Mouse (Mus musculus): ENCODE measurements at regions not wholly inside any gene's neighbourhood (a gene's known extent, or its start where the extent isn't known, plus 50 kb on each side); places are given as distances from the start of the nearest gene placed in this dataset.
A peak's percentile ranks its signal among the peaks of the same experiment; 100 is the strongest.

DNA sequence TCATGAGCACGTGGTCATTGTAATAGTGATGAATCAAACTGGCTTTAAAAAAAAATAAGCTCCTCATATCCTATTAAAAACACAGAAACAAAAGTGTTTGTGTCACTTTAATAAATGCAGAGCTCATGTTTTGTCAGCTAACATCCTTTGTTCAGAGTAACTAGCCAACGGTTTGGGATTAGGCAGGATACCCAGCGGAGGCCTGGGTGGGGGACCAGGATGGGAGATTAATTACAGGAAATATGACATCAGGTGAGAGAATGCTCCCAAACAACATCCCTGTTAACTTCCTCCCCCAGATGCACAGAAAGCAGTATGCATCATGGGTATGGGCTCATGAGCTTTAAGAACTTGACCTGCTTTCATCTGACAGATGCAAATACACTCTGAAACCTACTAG lies 109.1 kb downstream of the H2al2a start:
- WGBS: 66% methylated on average over 3 of the region's 3 CpGs
- ATAC-seq (replicated peaks; ENCODE audit: insufficient number of reproducible peaks, insufficient read depth, low FRiP score, low read depth): no peak
- H3K36me3 ChIP-seq: no peaks in the 10 kb centered on the region
- no peak overlapping the region for H3K9ac ChIP-seq
- no peak overlapping the region for H3K4me2 ChIP-seq
- H3K9me3 ChIP-seq (replicated peaks): no peaks in the 10 kb centered on the region
- H3K4me1 ChIP-seq (replicated peaks): no peaks in the 10 kb centered on the region
- no peak overlapping the region for H3K4me3 ChIP-seq
- H3K27me3 ChIP-seq: no peaks in the 10 kb centered on the region
- H3K27ac ChIP-seq: no peak overlapping the region

DNA sequence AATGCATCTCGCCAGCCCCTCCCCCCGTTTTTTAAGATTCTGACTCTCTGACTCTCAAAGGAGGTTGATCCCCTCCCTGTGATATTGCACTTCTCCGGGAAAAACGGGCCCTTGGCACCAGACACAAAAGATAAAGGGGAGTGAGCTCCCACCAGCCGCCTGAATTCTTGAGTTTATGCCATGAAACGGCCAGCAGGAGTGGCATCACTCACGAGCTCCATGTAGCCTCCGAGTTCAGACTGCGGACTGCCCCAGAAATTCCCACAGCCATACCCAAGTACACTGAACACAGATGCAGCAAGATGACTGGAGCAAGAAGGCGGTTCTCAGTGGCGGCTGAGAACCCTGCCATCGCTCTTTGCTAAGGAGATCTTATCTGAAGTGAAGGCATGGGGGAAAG lies 114.4 kb downstream of the H2al2a start:
- Histone ChIP-seq H3K4me1 (replicated peaks) (peaks cover 18% of the 10 kb centered on the region), H3K36me3 (no peaks in the 10 kb centered on the region), H3K9ac (no peak overlapping the region), H3K27ac (no peak overlapping the region), H3K4me2 (no peak overlapping the region), H3K4me3 (no peak overlapping the region), H3K9me3 (replicated peaks) (no peaks in the 10 kb centered on the region), H3K27me3 (no peaks in the 10 kb centered on the region)
- 56% methylated on average over 12 of the region's 12 CpGs for WGBS
- ATAC-seq (replicated peaks; ENCODE audit: insufficient number of reproducible peaks, insufficient read depth, low FRiP score, low read depth): no peak

DNA sequence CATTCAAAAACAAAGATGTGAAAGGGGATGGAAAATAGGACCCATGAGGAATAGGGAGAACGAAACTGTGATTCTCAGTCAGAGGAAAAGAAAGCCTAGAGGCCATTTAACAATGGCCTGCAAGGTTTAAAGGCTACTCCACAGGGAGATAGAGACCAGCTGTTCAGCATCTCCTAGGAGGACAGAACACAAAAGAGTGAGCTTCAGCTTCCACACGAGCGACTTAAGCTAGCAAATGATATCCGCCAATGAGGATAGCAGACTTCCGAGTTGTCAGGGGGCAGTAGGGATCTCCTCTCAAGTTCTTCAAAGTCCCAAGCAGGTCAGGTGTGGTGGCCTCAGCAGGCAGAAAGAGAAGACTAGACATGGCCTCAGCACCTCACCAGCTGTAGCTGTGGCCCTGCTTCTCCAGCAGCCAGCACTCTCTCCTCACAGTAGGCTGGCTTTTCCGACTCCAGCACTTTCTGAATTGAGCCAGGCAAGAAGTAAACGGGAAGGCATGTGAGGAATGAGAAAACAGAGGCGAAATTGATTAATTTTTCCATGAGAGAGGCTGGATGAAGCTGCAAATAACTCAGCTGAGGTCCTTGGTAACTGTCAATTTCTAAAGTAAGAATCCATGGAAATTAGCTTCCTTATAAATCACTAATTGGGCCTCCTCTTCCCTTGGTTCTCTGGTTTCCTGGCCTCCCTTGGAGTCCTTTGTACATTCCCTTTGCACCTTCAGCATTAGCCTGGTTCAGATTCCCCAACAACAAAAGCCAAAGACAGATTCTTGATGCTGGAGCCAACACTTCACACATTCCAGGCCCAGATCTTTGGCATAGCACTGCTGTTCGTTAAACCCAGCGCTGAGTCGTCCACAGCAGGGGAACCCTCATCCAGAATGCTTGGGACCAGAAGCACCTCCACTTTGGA lies 115.7 kb downstream of the H2al2a start:
- Histone ChIP-seq H3K27ac (peak overlapping the region; percentile 60), H3K4me3 (no peak overlapping the region), H3K9me3 (replicated peaks) (no peaks in the 10 kb centered on the region), H3K27me3 (no peaks in the 10 kb centered on the region), H3K4me1 (replicated peaks) (peaks cover 18% of the 10 kb centered on the region), H3K9ac (no peak overlapping the region), H3K36me3 (no peaks in the 10 kb centered on the region), H3K4me2 (no peak overlapping the region)
- ATAC-seq (replicated peaks; ENCODE audit: insufficient number of reproducible peaks, insufficient read depth, low FRiP score, low read depth): no peak; the same call in 1 of the 2 replicates
- 41% methylated on average over 11 of the region's 11 CpGs for WGBS

DNA sequence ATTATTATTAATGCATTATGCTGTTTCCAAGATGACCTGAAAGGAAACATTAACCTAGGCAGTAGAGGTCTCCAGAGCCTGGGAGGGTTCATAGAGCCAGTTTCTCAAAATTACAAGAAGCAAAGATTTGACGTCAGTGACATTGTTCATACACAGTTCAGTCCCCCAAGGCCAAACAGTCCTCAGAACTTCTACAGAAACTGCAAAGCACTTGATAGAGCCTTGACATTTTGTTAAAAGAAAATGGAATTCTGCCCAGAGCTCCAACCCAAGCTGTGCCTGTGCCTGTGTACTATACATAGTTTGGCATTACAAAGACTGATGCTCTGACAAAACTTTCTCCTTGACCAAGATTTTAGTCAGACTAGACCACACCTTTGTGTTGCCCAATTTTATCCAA lies 118.9 kb downstream of the H2al2a start:
- Histone ChIP-seq H3K4me3 (no peak overlapping the region), H3K9me3 (replicated peaks) (no peaks in the 10 kb centered on the region), H3K9ac (no peak overlapping the region), H3K27ac (no peak overlapping the region), H3K36me3 (no peaks in the 10 kb centered on the region), H3K4me1 (replicated peaks) (peaks cover 18% of the 10 kb centered on the region), H3K27me3 (no peaks in the 10 kb centered on the region), H3K4me2 (no peak overlapping the region)
- WGBS: 80% methylated on average over 1 of the region's 1 CpGs
- no peak for ATAC-seq (replicated peaks; ENCODE audit: insufficient number of reproducible peaks, insufficient read depth, low FRiP score, low read depth)

DNA sequence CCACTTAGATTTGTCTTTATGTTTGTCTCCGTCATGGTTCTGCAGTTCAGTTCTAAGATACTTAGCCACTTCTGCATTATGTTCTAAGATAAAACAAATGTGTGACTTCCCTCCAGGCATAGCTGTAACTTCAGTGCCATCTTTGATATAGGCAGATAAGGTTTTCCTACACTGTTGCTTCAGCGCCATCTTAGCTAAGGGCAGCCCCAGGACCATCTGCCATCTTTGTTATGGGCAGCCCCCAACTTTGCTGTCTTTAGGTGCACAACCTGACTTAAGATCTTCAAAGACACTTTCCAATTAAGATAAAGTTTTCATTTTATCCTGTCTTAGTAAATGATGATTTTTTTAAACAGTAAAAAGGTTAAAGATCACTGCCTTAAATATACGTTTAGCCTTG lies 119.8 kb downstream of the H2al2a start:
- 90% methylated on average over 3 of the region's 3 CpGs for WGBS
- Histone ChIP-seq H3K9ac (no peak overlapping the region), H3K4me2 (no peak overlapping the region), H3K9me3 (replicated peaks) (no peaks in the 10 kb centered on the region), H3K27me3 (no peaks in the 10 kb centered on the region), H3K4me1 (replicated peaks) (peaks cover 12% of the 10 kb centered on the region), H3K36me3 (no peaks in the 10 kb centered on the region), H3K4me3 (no peak overlapping the region), H3K27ac (no peak overlapping the region)
- ATAC-seq (replicated peaks; ENCODE audit: insufficient number of reproducible peaks, insufficient read depth, low FRiP score, low read depth): no peak

DNA sequence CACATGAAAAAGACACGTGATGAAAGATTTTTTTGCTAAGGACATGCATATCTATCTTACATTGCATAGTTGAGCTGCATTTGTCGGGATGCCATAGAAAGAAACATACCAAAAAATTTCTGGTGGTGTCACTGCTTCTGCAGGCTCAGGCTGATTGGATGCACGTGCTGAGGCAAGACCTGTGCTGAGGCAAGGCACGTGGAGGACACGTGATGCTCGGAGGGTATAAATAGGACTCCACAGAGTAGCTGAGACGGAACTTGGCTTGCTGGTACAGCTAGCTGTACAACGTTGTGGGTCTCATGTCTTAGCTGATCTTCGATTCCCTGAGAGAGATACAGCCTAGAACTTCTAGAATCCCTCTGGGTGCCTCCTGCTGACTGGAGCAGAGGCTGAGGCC lies 120.6 kb downstream of the H2al2a start:
- Histone ChIP-seq H3K27ac (no peak overlapping the region), H3K4me2 (no peak overlapping the region), H3K9ac (no peak overlapping the region), H3K4me1 (replicated peaks) (peaks cover 7% of the 10 kb centered on the region), H3K9me3 (replicated peaks) (no peaks in the 10 kb centered on the region), H3K4me3 (no peak overlapping the region), H3K36me3 (no peaks in the 10 kb centered on the region), H3K27me3 (no peaks in the 10 kb centered on the region)
- 57% methylated on average over 9 of the region's 9 CpGs for WGBS
- ATAC-seq (replicated peaks; ENCODE audit: insufficient number of reproducible peaks, insufficient read depth, low FRiP score, low read depth): no peak

DNA sequence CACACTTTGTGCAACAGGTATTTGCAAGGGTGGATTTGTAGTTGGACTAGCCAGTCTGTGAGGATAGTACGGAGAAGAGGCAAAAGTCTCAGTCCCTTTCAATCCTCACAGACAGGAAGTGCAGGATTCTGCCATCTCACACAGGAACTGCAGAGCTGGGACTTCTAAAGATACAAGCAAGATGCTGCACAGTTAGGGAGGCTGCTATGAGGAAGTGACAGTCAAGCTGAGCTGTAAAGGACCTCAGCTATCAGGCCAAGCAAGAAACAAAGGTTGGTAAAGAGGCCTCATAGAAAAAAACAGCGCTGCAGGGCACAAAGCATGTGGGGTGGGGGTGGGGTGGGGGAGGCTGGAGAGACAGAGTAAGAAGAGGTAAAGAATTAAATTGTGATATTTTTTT lies 126.2 kb downstream of the H2al2a start:
- H3K4me1 ChIP-seq (replicated peaks): 0 out of 2 replicates have a peak, but pooled peaks cover 4% of the 10 kb centered on the region
- H3K36me3 ChIP-seq: no peaks in the 10 kb centered on the region
- no peaks in the 10 kb centered on the region for H3K27me3 ChIP-seq
- no peak overlapping the region for H3K27ac ChIP-seq
- no peak overlapping the region for H3K4me2 ChIP-seq
- ATAC-seq (replicated peaks; ENCODE audit: insufficient number of reproducible peaks, insufficient read depth, low FRiP score, low read depth): no peak
- H3K9me3 ChIP-seq (replicated peaks): no peaks in the 10 kb centered on the region
- no peak overlapping the region for H3K4me3 ChIP-seq
- no peak overlapping the region for H3K9ac ChIP-seq
- WGBS: 52% methylated on average over 2 of the region's 2 CpGs

DNA sequence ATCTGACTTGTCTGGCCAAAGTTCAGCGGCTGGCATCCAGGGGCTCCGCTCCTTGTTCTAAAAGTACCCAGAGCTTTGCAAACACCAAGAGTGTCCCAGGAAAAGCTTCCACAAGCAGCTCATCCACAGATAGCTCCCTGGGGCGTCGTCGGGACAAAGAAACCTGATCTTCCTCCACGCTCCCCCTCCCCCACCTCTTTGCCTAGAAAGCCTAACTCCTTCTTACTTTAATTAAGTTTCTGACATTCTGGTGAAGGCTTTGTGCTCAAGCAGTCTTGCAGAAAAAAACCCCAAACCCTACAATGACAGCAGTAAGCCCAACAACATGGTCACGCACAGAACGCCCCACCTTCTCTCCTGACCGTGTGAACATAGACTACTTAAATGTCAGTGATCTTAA lies 128.6 kb downstream of the H2al2a start:
- Histone ChIP-seq H3K9me3 (replicated peaks) (no peaks in the 10 kb centered on the region), H3K4me2 (no peak overlapping the region), H3K9ac (no peak overlapping the region), H3K4me1 (replicated peaks) (0 out of 2 replicates have a peak, but pooled peaks cover 4% of the 10 kb centered on the region), H3K4me3 (no peak overlapping the region), H3K27ac (no peak overlapping the region), H3K36me3 (no peaks in the 10 kb centered on the region), H3K27me3 (no peaks in the 10 kb centered on the region; the same call in 1 of the 2 replicates)
- no peak for ATAC-seq (replicated peaks; ENCODE audit: insufficient number of reproducible peaks, insufficient read depth, low FRiP score, low read depth)
- WGBS: 31% methylated on average over 9 of the region's 9 CpGs

DNA sequence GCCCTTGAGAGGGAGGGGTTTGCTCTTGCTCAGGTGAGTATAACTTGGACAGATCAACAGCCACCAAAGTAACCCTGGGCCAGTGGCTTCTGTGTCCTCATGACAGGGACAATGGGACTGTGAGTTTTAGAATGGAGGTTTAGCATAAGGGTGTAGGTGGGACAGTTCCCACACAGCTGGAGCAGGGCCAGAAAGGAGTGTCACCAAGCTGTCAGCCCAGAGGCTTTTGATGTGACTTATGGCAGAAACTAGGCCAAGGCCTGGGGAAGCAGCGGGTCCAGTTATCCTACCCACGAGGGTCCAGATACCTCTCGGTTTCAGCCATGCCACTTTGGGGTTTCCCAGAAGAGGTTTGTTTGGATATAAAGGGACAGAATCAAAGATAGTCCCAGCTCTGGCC lies 129.4 kb downstream of the H2al2a start:
- WGBS: 57% methylated on average over 3 of the region's 3 CpGs
- Histone ChIP-seq H3K9ac (no peak overlapping the region), H3K36me3 (no peaks in the 10 kb centered on the region), H3K4me3 (no peak overlapping the region), H3K4me2 (no peak overlapping the region), H3K27me3 (no peaks in the 10 kb centered on the region; the same call in 1 of the 2 replicates), H3K27ac (no peak overlapping the region), H3K4me1 (replicated peaks) (0 out of 2 replicates have a peak, but pooled peaks cover 4% of the 10 kb centered on the region), H3K9me3 (replicated peaks) (no peaks in the 10 kb centered on the region)
- no peak for ATAC-seq (replicated peaks; ENCODE audit: insufficient number of reproducible peaks, insufficient read depth, low FRiP score, low read depth)

DNA sequence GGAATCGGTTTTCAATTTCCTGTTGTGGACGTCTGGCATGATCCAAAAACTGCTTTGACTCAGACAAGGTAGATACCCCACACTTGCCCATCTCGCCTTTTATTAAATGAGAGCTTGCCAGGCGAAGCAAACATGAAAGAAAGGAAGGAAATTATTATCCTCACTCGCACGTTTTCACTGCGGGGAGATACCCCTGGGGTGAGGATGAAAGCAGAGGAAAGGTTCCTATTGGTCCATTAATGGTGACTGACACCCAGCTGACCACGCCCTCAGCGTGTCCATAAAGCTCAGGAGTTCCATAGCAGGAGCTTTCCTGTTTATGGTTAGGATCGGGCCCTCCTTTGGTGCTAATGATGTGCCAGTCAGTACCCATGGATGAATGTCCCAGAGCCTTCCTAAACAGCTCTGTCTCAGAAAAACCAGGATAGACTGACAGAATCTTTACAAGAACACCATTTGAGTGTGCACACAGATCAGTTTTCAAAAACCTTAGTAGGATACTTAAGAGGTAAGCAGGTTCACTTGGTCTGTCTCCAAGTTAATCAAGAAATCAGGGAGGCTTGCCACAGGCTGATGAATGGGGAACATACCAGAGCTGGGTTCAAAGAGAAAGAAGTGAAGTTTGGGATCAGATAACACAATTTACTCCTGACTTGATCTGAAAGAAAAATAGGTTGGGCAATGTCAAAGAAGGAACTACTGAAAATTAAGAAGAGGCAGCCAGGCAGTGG lies 130.7 kb upstream of the Nebl start:
- no peak overlapping the region for H3K9ac ChIP-seq
- H3K9me3 ChIP-seq (replicated peaks): no peaks in the 10 kb centered on the region
- no peak overlapping the region for H3K27ac ChIP-seq
- peaks cover 21% of the 10 kb centered on the region for H3K4me1 ChIP-seq (replicated peaks)
- 13% methylated on average over 10 of the region's 10 CpGs for WGBS
- no peak for ATAC-seq (replicated peaks; ENCODE audit: insufficient number of reproducible peaks, insufficient read depth, low FRiP score, low read depth)
- no peaks in the 10 kb centered on the region; the same call in 1 of the 2 replicates for H3K27me3 ChIP-seq
- H3K36me3 ChIP-seq: no peaks in the 10 kb centered on the region
- peak overlapping the region; percentile 33 for H3K4me3 ChIP-seq
- H3K4me2 ChIP-seq: peak overlapping the region; percentile 51

DNA sequence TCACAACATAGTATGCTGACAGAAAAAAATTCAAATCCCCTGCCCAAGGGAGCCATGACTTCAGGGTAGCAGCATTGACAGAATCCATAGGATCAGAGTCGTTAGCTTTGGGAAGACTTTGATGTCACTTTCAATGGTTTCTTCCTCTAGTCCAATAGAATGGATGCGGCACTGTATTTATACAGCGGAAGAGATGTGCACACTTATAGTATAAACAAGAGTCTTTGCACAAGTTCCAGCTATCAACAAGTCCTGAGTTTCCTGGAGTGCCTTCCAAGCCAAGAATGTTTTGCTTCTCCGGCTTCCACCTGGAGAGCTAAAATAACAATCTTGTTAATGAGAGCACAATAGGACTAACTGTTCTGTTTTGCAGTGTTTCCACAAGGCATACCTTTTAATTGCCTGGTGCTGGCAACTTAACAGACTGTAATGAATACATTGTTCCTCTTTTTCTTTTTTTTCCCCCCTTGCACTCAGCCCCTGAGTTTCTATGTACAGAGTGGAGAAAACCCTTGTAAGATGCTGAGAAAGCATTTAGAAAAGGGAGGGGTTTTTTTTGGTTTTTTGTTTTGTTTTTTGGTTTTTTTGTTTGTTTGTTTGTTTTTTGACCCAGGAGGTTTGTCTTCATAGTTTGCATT lies 129.8 kb upstream of the Nebl start:
- no peak for ATAC-seq (replicated peaks; ENCODE audit: insufficient number of reproducible peaks, insufficient read depth, low FRiP score, low read depth)
- 48% methylated on average over 4 of the region's 4 CpGs for WGBS
- no peaks in the 10 kb centered on the region; the same call in 1 of the 2 replicates for H3K27me3 ChIP-seq
- no peaks in the 10 kb centered on the region for H3K9me3 ChIP-seq (replicated peaks)
- H3K9ac ChIP-seq: no peak overlapping the region
- H3K4me2 ChIP-seq: peak overlapping the region; percentile 51; the same call in 1 of the 2 replicates
- no peak overlapping the region for H3K4me3 ChIP-seq
- H3K4me1 ChIP-seq (replicated peaks): peaks cover 21% of the 10 kb centered on the region
- no peaks in the 10 kb centered on the region for H3K36me3 ChIP-seq
- H3K27ac ChIP-seq: no peak overlapping the region

All from heart, embryonic 15.5 days (tissue).